Mouse (Mus musculus): Measurements from ENCODE around the gene Ccdc183.

- no peak for TF ChIP-seq CTCF (IDR thresholded peaks at IDR 0.05; ENCODE audit: low read depth, low read length)
- no peak for TF ChIP-seq POLR2A (IDR thresholded peaks at IDR 0.05; ENCODE audit: insufficient read depth, low read length)
- TF ChIP-seq EP300 (IDR thresholded peaks at IDR 0.05; ENCODE audit: insufficient read depth, low read depth, low read length), result no peak
Measured at GRCm38 (mm10) chr2:25620852-25621228, 3.4 kb upstream of the Ccdc183 start.
